Mouse (Mus musculus) frontal cortex, postnatal 36 days (tissue): Measurements from ENCODE around the gene Exosc3.
A peak's percentile ranks its signal among the peaks of the same experiment; 100 is the strongest.

Experiments used
- DNase-seq, 2 experiments: peaks; one replicate each; pipeline ENCODE4 v3.0.0; 2022; ENCODE audit warnings: low spot score in 2 of 2

Exosc3 gene

DNA sequence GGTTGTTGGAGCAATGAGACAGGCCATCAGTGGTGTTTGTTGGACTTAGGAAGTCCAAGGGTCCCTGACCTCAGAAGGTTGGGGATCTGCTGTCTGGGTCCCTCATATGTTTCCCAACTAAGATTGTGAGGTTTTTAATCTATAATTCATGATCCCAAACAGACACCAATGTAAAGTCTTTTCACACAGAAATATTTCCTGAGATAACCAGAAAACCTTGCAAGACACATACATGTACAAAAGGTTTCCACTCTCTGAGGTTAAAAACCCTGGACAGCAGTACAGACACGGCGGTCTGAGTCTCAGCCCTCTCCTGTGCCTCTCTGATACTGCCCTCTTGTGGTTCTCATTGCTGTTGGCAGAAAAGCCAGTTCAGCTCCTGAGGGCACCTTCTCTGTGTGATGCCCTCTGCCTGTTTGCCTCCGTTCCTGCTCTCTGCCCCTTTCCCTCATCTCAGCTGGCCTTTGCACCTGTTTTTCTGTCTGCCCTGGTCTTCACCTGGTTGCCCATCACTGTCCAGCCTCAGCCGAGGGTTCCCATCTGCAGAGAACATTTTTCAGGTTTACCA lies 62.5 kb downstream of the Exosc3 start:
- peak; percentile 39 to 59 for DNase-seq

DNA sequence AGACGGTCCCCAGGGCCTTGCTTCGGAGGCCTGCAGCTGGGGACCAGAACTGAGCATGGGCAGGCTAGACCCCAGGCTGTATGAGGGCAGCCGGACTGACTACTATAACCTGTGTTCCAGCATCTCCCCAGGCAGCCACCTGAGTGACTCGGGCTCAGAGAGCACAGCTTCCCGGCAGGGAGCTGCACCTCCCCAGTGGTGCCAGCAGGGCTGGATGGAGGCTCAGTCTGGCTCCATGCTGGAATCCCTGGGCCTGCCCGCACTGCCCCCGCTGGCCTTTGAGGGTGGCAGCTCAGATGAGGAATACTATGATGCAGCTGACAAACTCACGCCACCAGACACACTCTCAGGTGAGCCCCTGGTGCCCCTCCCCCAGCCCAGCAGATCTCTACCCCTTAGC lies 63.2 kb downstream of the Exosc3 start:
- no peak for DNase-seq

DNA sequence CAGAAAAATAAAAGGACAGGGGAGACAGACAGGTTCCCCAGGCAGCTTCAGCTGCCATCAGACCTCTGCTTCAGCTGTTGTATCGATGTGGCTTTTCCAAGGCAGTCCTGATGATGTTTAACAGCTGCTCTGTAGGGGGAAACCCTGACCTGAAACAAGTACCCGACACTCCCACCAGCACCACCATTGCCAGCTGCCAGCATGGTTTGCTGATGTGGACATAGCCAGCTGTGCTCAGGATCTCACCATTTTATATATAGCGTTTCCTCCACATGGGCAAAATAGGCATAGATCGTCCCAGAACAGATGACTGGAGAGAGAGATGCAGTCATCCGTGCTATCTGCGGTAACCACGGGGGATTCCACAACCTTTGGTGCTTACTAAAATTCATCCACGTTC lies 66.8 kb downstream of the Exosc3 start:
- no peak for DNase-seq

DNA sequence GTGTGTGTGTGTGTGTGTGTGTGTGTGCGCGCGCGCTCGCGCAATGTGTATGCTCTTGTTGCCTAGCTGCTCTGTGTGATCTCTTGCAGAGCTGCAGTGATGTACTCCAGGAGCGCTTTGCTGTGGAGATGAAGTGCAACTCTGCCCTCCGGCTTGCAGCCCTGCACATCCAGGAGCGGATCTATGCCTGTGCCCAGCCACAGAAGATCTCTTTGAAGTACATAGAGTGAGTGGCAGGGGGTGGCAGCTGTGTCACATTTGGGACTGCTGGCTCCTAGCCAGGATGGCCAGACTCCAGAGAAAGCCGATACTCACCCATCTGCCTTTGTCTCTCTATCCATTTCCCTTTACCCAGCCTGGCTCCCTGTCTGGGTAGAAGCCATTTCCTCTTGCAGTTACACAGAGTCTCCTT lies 71.5 kb downstream of the Exosc3 start:
- peak in 1 of 2 experiments; percentile 15 for DNase-seq

DNA sequence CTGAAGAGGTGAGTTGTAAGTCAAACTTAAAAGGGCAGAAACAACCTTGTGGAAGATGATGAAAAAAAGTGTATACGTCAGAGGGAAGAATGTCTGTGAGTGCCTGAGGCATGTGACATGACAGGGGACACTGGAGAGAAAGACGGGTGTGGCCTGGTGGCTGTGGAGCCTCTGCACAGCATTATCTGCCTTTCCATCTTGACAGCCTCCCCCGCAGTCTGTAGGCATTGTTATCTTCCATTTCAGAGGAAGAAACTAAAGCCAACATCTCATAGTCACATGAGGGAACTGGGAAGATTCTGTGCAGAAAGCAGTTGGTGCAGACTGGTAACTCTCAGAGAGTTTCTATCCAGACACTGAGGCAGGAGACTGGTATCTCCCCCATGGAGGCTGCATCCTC lies 74.6 kb downstream of the Exosc3 start:
- DNase-seq = no peak
